Mouse (Mus musculus): ENCODE measurements at regions not wholly inside any gene's neighbourhood (a gene's known extent, or its start where the extent isn't known, plus 50 kb on each side); places are given as distances from the start of the nearest gene placed in this dataset.

DNA sequence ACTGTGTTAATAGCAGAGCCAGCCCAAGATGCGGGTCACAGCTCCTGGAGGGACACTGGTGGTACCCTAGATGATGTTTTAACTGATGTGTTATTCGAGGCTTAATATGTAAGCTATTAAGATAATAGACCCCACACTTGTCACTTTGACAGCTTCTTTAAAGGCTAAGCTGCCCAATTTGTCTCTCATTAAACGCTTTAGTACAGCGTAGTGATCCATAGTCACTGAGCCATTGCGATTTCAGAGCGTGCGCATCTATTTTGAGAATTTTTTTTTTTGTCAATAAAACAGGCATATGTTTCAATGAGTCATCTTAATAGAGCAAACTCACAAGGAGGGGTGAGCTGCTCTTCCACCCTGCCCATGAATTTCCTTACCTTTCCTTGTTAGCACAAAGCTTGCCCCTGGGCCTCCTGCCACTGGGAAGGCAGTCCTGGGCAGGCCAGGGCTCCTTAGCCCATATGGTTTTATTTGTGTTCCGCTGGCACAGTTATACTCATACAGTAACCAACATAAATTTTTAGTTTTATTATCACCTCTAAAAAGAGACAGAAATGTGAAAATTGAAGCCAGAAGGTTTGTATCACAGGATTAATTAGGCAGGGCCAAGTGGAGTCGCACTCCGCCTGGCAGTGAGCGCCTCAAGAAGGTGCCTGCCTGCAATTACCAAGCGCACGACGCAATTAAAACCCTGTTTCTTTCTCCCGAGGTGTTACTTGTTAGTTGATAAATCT, 294.3 kb downstream of the Etv1 start:
- no peak for DNase-seq (ENCODE audit: low spot score)

DNA sequence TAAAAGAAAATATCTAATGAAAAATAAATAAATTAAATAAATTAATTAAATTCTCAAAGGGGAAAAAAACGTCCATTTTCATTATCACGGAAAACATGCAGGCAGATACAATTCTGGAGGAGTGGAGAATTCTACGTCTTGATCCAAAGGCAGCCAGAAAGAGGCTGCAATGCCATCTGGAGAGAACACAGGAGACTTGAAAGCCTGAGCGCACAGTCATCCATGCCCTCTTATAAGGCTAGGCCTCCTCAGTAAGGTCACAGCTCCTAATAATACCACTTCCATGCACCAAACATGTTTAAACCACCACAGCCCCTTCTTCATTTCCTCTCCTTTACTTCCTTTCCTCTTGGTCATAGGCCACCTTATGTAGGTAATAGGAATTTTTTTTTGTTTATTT, 307.1 kb downstream of the Etv1 start:
- no peak for DNase-seq (ENCODE audit: low spot score)

DNA sequence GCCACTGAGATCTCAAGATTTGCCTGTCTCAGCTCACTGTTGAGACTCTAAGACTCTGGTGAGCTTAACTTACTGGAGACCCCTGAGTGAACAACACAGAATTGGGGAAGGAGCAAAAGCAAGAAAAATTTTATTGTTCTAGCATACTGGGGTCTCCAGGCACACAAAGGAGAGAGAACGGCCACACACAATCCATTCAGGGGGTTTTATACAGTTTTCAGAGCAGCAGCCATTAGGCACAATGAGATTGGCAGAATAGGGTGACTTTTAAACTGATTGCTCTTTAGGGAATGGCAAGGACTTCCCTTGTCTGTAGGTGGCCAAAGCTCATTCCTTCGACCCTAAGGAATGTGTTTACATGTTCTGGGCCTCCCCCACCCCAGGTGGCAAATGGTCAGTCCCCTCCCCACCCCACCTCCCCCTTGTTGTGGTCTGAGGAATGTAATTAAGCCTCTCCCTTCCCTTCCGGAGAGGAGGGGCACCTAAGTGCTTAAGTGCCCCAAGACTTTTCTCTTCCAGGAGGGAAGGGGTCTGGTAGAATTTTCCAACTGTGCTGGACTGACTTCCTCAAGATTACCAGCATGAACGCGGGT, 315.6 kb downstream of the Etv1 start:
- DNase-seq (ENCODE audit: low spot score): no peak

DNA sequence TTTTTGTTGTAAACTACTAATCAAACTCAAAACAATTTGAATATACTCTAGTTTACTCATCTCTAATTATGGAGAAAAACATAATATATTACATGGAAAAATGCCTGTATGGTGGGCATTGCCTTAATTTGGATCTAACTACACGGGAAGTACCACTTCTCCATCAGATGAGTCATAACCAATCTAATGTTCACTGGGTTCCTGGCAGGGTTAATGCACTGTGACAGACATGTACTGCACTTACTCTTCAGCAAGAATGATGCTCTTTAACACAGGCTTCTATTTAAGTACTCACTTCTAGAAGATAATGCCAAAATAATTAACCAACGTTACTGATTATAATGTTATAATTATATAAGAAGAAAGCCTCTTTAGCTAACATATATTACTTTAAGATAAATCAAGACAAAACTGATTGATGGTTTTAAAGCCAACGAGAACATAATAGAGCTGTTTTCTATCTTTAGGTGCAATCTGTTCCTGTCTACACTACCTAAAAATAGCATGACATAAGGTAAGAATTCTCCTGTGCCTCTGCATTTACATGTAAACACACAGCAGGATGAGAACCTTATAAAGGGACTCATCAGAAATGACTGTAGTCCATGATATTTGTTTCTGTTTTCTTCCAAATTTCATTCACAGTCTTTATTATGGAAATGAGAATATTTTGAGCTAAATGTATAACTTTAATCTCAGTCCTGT, 344.4 kb downstream of the Etv1 start:
- no peak for DNase-seq (ENCODE audit: low spot score)

DNA sequence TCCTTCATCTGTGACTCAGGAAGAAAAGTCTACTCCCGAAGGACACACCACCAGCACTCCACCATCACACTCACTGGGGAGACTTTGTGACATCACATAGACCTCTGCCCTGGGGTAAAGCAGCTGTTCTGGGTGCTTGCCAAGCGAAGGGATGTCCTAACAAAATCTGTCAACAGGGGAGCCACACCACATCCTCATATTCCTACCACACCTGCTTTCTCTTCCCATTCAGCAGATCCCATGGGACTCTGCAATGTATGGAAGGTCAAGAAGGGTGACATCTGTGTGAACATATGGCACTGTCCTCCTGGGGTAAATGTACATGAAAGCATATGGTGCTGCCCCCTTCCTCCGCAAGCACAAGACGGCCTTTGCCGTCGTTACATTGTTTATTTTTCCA, 375.5 kb downstream of the Etv1 start:
- DNase-seq (ENCODE audit: low spot score): no peak

DNA sequence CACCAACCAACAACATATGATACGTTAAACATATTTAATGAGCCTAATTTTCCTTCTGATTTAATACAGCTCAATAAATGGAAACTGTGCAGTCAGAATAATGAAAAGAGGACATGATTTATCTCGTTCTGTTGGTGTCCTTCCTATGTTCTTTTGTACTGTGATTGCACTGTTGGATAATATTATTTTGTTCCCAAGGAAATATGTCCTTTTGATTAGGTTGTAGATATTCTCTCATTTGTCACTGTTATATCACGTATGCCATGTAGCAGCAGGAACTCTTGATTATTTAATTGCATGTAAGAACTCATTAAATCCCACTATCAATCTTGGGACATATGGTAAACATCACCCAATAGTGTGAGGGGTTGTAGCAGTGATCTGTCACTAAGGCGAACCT, 397.8 kb downstream of the Etv1 start:
- DNase-seq (ENCODE audit: low spot score): no peak

DNA sequence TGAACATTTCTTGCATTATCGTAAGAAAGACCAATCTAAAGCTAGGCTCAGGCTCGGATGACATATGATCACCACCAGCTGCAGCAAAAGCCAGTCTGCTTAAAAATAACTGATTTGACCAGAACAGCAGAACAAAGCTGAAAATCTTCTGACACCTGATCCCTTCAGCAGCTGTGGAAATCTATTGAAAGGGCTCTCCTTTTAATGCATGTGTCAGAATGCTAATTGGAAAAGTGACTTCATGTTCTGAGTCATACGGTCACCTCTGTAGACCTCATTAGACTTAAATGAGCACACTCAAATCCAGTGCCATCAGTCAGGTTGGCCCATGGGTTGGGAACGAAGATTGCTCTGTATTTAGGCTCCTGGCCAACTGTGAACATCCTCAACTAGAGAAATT, 444.9 kb downstream of the Etv1 start:
- DNase-seq (ENCODE audit: low spot score): no peak

DNA sequence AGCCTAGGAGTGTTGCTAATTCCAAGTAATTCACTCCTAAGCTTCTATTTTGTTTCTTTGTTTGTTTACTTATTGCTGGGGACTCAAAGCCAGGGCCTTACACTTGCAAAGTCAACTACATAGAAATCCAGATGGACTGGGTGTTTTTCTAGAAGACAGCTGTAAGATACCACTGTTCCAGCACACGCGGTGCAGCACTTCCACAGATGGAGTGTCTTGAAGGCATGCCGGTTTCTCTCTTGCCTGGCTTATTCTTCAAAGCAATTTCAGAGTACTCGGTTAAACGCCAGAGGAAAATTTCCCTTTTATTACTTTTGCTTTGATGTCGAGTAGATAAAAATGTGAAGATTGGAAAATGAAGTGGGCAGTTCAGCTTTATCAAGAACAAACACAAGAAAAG, 477.4 kb downstream of the Etv1 start:
- DNase-seq (ENCODE audit: low spot score): no peak

DNA sequence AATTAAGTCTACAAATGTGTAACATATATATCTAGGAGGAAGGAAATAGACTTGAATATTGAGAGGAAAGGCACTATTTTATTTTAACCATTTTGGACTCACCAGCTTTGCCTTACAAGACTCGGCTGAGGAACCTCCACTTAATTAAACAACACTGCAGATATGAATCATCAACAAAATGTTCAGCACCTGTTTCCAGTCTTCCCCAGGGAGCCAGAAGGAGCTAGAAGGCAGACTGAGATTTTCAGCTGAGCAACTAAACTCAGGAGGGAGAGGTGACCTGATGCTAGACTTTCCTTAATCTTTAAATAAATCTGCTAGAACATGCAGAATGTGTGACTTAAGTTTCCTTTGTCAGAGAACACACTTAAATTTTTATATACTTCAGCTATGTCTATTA, 478.4 kb downstream of the Etv1 start:
- no peak for DNase-seq (ENCODE audit: low spot score)

DNA sequence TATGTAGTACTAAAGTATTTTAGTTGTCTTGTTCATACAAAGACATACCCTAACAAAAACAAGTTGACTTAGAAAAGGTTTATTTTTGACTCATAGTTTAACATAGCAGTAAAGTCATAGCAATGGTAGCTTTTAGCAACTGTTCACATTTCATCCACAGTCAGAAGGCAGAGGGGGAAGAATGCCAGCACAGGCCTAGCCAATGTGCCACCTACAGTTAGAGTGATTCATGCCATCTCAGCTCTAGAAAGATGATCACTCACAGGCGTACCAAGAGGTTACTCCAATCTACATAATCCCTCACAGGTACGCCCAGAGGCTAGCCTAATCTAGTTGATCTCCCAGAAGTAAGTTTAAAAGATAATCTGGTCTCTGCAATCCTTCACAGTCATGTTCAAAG, 510.5 kb downstream of the Etv1 start:
- no peak for DNase-seq (ENCODE audit: low spot score)

DNA sequence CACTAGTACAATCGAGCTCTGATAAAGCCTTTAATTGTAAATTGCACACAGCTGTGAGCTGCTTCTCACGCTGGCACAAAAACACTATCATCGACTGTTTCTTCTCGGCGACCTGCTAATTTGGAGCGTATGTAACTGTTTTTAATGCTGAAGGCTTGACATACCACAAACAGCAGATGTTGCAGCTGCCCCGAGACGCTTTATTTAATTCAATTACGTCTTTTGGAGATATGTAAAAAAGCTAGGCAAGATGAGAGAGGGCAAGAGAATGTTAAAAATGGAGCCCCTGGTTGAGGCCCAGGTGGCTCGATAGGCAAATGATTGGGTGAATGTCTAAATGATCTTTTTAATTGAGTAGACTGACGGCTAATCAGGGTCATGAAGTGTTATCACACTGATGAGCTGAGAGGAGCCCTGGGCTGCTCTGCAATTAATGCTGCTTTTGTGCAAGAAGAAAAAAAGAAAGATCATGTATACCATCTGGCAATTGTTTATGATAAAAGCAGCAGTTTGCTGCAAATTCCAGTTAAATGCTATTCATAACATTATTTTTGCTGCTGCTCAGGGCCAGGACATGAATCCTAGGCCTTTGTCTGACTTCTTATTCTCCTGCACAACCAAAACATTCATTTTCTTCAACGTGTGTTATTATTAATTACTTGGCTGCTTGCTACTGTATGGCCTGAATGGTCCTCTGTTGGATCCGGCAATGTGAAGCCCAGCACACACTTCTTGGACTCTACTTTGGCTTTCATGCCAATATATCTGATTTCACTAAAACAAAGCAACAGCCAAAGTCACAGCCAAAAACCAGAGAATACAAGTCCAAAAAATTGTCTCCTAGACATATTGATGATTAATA, 522.4 kb downstream of the Etv1 start:
- no peak for DNase-seq (ENCODE audit: low spot score)

DNA sequence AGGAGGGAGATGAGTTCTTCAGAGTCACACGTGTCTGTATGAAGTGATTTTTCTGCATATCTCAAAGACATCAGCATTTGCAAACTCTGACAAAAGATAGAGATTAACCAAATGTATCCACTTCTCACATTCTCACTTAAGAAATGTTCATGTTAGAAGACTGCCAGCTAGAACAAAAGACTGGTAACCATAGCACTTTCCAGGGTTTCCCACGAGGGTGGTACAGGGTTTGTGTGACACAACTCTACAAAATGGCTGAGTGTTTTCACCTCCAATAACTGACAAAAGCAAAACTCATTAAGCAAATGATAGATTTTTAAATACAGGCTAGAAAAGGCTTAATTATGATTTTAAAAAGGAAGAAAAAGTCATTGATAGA, 523.0 kb downstream of the Etv1 start:
- DNase-seq (ENCODE audit: low spot score): no peak

DNA sequence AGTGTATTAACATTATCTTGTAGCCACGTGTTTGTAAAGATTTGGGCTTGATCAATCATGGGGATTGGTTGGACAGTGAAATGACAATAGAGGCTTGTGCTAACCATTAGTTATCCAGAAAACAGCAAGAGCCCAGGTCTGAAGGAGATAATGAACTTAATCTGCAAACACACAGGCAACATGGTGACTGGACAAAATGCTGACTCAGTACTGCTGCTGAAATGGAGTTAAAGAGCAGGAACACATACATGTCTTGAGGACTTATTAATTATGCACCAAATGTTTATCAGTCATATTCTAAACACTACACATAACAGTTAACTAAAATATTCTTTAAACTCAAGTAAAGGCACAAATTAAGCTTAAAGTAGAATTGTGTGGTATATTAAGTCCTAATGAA, 528.6 kb downstream of the Etv1 start:
- DNase-seq (ENCODE audit: low spot score): no peak

DNA sequence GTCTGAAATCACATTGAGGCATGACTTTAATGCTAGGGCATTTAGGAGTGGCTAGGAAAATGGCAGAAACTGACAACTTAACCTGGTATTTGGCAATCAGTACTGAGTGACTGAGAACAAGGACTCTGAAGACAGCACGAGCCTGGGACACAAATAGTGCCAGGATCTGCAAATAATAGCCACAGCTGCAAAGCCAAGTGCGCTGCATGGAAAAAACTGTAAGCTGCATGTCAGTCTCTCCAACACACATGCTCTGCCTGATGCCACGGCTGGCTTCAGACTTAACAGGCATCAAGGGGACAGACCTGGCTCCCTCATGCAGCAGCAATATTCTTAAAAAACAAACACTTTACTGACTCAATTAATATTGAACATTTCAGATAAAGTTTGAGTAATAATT, 530.7 kb downstream of the Etv1 start:
- DNase-seq (ENCODE audit: low spot score): no peak

DNA sequence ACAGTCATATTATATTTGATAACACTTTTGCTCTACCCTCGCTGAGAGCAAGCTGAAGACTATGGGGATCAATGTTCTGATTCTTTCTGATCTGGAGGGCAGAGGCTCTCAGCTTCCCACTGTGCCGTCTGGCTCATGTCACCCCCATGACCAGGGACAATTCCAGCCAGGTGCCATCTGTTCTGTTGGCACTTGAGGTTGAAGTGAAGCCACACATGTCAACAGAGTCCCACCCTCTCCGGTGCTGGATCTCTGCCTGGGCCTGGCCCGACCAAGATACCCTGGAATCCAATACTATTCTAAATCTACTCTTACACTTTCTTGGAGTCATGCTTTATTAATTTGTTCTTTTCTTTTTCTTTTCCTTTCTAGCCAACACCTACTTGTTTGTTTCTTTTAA, 538.0 kb downstream of the Etv1 start:
- DNase-seq (ENCODE audit: low spot score): no peak

DNA sequence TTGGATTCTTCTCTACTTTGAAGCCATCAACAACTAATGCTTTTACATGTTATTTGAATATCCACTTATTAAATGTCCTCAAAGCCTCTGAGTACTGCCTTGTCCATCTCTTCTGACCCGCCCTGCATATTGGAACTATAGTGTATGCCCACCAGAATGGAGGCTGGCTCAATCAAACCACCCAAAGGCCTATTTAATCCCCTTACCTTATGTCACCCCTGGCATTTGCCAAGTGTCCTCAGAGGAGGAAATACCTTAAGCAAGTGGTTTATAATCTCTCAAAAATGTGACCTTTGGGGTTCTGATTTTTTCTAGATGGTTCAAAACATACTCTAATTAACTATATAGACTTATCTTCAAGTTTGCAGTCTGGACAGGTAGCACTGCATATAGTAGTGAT, 542.3 kb downstream of the Etv1 start:
- DNase-seq (ENCODE audit: low spot score): no peak

DNA sequence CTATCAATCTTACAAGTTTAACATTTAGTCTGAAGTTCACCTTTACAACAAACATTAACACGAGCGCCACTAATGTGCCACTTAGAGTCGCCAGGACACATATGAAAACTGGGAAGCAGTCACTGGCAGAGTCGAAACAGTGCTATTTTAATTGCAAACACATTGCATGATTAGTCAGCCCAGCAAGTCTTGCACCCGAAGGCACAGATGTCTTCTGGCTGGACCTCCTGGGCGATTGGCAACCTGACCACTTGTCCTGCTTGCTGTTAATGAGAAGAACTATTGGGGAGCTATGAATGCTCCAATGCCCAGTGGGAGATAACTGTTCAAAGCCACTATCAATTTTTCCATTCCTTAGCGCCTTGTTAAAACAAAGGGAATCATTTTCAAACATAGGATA, 547.0 kb downstream of the Etv1 start:
- DNase-seq (ENCODE audit: low spot score): no peak

DNA sequence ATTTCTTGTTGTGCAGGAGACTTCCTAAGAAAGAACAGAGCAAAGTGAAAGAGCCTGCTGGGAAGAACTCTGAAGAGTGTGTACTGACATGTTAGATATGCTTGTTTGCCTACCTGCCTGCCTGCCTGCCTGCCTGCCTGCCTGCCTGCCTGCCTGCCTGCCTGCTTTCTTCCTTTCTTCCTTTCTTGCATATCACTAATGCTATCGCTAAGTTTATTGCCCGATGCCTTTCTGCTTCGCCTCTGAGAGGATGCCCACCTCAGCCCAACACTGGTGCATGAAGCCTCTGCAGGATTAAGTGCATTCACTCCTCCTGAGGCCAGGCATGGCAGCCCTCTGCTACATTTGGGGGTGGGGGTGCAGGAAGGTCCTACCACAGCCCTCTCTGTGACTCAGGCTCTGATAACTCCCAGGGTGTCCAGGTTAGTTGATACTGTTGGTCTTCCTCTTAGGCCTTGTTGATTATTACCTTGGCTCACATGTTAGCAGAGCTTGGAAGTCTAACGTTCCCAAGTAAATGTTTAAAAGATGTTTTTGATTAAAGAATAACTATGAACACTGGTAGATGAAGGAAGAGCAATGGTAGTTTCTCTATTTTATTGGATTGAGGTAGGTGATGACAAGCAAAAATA, 547.6 kb downstream of the Etv1 start:
- no peak for DNase-seq (ENCODE audit: low spot score)

DNA sequence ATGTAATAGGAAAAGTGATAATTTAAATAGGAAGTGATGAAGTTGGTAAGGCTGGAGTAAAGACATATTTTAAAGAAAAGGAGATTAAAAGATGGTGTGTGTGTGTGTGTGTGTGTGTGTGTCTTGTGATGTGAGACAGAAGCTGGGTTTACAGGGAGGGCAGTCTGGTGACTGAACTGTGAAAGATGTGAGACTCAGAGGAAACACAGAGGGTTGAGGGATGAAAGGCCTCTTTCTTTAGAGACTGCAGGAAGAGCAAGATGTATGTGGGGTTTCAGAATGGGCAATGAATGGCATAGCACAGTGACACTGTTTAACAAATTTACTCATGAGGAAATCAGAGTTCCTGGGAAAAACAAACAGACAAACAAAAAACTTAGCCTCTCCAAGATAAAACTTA, 549.2 kb downstream of the Etv1 start:
- DNase-seq (ENCODE audit: low spot score): no peak

DNA sequence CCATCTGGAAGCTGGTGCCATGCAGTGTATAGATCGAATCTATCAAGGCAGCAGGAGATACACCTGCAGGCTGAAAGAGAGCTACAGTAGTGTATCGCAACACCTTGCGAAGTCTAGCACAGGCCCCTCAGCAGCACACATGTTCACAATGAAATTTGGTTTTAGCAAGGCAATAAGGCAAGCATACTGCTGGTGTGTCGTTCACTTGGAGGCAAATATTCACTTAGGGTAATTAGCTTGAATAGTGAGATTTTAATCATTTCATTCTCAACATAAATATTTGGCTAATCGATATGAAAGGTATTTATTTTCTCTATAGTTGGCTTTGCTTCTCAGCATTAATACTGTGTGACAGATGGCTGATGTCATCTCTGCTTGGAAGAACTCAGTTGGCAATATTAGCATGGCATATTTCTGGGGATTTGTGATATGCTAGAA, 559.9 kb downstream of the Etv1 start:
- DNase-seq (ENCODE audit: low spot score): no peak

DNA sequence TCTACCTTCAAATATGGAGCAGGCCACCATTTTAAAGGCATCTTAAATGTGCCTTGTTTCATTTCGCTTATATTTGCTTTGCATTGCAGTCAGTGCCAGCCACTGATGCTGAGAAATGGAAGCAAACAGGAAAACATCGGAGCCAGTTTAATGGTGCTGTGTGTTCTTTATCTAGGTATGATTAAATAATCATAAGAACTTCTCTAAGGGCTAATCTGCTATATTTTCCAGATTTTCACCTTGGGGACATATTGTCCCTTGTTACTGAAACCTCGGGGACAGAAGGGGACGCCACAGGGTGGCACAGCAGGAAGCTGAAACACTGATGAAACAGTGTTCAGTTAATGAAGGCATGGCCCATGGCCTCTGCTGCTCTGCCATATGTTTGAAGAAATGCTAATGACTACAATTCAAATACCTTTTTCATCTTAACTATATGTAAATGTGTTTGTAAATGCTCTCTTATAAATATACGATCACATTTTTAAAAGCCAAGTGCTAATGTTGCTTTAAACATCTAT, 562.6 kb downstream of the Etv1 start:
- no peak for DNase-seq (ENCODE audit: low spot score)

DNA sequence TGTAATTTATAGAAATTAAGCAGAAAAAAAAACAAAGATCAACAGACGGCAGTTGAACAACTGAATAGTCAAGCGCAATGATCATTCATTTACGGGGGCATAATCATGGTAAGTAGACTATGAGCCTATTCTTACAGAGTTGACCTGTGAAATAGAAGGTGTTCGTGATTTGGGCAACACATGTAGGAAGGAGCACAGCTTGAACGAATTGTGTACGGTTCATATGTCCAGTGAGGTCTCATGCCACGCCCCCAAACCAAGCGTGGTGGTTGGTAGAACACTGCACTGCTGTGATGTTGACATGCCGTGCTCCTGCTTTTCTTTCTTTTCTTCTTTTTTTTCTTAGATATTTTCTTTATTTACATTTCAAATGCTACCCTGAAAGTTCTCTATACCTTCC, 563.1 kb downstream of the Etv1 start:
- no peak for DNase-seq (ENCODE audit: low spot score)
